Mouse (Mus musculus) kidney, adult 10 weeks (tissue): ENCODE results near the gene Tcn2. TPM values are rescaled to one million over a fixed set of nuclear protein-coding genes. Genes with fewer than 3 reads are reported as not detected.

Experiments used
- polyA plus RNA-seq: library from polyadenylated mRNA; stranded (reverse); fragments of 350-450 nt; fragmentation: Illumina TruSeq; extraction: RNeasy Lipid Tissue Mini Kit (QIAGEN cat#74804); gene quantifications from one replicate; pipeline ENCODE4 v1.2.3, GENCODE M21; 2014; ENCODE audit warnings: low read depth, low replicate concordance

The Tcn2 gene
- polyA plus RNA-seq, result 37.8 TPM

DNA sequence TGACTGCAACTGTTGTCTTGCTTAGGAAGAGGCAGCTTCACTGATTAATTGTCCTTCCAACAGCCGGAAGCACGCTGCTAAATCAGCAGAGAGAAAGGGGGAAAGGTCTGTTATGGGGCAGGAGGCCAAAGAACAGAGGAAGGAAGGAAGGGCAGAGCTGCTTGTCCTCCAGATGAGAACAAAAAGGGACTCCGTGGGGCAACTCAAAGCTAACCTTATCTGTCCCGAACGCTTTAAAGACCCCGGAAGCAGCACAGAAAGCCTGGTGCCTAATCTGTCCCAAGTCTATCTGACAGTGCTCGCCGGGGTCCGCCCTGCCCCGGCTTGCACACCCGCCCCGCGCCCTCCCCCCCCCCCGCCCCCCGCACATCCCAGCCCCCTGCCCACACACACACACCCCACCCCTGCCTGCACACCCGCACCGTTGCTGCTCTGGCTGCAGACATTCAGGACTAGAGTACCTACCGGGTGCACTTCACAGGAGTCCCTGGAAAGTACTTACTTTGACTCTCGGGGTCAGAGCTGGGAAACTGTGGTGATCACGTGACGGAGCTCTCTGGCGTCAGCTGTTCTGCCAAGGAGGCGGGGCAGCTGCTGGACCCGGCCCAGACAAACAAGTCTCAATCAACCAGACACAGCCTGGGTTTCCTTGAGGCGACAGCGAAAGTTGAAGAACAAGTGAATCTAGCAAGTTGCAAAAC lies at the start of gene Tcn2:
Gene Tcn2 (minus strand): TSS at position 649 of the 701 bp plus-strand sequence.

DNA sequence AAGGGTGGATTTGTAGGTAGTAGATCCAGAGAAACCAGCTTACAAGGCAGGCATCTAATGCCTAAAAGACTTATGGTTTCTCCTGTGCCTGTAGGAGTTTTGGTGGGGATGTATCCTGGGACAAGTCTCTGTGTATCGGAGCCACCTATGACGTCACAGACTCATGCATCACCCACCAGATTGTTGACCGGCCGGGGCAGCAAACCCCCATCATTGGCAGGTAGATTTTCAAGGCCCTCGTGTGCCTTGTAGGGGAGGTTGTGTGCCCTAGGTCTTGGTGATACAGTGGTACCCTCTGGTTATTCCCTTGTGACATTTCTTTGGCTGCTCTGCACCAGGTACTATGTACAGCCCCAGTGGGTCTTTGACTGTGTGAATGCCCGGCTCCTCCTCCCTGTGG lies 44.7 kb upstream of the Tcn2 start, which contains the start of gene 4930556J24Rik:
Gene 4930556J24Rik (minus strand): TSS at position 101 of the 400 bp plus-strand sequence.

DNA sequence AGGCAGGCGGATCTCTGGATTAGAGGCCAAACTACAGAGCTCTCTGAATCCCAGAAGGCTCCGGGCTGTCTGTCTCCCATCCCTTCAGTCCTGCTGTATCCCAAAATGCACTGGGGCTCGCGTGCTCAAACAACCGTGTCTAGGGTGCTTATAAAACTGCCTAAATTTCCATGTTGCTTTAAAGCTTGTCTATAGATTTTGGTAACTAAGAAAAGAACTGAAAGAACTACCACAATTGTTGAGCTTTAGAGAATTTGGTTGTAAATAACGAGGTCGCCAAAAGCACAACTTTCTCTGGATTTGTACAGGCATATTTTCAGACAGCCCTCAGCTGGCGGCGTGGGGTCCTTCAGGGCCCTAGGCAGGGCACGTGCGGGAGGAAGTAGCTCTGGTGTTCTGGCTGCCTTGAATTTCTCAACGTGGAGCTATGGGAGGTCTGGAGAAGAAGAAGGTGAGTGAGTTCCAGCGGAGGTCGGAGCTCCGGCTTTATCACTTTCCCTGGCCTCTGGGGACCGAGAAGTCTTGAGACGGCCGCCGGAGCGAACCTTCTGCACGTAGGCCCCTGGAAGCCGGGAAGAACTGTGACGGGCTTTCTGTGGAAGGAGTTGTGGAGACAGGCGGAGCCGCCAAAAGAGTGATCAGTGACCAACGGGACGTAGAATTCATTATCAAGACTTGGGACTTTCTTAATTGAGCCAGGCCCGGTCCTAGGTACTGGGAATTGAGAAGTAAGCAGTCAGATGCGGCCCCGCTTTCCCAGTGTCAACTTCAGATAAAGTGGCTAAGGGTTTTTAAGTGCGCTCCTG lies 31.9 kb upstream of the Tcn2 start, which contains the start of gene Pes1:
Gene Pes1 (plus strand): TSS at position 366 of the 806 bp plus-strand sequence.

DNA sequence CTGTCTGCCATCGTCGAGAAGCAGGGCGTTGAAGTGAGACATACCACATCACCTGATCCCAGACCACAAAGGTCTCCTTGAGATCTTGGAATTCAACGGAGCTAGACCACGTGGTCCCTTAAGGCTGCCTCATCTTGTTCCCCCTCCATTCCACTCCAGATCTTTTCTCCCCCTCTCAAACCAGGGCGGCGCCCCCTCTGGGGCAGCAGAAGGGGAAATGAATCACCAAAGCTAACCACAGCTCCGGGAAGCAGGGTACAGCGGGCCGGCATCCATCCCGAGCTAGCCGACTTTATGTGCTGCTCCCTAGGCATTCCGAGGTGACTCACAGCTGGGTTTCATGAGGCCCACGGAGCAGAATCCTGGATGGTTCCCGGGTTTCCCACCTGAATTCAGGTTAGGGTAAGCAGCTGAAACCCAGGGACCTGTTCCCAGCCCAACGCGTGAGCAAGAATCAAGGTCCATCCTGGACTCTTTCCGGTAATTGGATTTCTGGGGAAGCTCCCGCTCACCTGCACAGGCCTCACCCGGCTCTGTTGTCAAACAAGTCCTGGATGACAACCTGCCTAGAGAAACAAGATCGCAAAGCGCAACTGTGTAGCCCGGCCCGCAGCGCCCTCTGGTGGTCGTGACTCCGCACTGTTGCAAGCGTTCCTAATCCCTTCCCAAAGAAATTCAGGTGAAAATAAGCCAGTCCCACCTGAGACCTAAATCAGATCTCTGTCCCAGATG lies 17.7 kb downstream of the Tcn2 start, which contains the start of gene Slc35e4:
Gene Slc35e4 (minus strand): TSS at position 556 of the 732 bp plus-strand sequence.

DNA sequence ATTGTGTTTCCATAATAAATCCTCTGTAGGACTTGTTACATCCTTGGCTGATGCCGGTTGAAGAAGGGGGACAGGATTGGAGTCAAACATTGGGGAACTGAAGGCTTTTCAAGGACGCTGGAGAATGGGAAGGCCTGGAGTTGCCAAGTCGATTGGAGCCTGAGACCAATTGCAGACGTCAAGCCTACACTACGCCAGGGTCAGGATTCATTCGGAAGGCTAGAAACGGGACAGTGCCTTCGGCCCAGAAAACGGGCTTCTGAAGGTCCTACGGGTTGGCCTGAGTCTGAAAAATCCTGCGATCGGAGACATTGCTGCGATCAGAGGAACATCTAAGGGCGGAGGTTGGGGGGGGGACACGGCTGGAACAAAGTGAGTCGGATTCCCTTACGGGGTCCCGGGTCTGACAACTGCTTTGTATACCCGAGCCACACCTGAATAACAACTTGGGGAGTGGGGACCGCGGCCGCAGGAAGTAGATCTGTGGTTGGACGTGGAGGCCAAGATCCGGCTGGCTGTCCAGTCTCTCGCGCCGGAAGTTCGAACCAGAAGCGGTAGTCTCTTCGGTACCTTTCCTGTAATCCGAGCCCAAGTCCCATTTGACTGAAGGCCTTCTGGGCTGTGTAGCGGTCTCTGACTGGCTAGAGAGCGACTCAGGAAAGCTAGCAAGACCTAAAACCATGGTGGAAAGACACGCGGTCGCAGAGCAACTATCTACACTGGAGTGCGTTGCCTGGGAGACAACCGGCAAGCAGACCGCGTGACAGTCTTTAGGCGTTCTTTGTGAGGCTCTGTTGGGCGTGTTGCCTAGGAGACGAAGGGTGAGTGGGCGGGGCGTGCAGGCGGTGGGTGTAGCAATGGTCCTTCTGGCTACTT lies 37.3 kb downstream of the Tcn2 start, which contains the start of the genes 4921536K21Rik and Dusp18:
Gene 4921536K21Rik (minus strand): TSS at position 693 of the 876 bp plus-strand sequence.
Gene Dusp18 (plus strand): TSS at position 835 of the 876 bp plus-strand sequence.

Other genes with a start within 250 kb of the Tcn2 start
- gene Osbp2, start 68.3 kb downstream of the Tcn2 start, polyA plus RNA-seq, result 1.1 TPM
- gene 4921536K21Rik, start 37.1 kb downstream of the Tcn2 start, polyA plus RNA-seq, result 0.85 TPM
- 5.0 TPM for gene Dusp18, start 36.9 kb downstream of the Tcn2 start, polyA plus RNA-seq
- gene Slc35e4, start 17.5 kb downstream of the Tcn2 start, polyA plus RNA-seq, result not detected
- gene Pes1, start 31.8 kb upstream of the Tcn2 start, polyA plus RNA-seq, result 20.6 TPM
- gene 4930556J24Rik, start 44.6 kb upstream of the Tcn2 start, polyA plus RNA-seq, result not detected
- gene Gal3st1, start 51.5 kb upstream of the Tcn2 start, polyA plus RNA-seq, result 0.49 TPM
- gene Sec14l4, start 99.3 kb upstream of the Tcn2 start, polyA plus RNA-seq, result not detected
- 30.7 TPM for gene Sec14l3, start 132.7 kb upstream of the Tcn2 start, polyA plus RNA-seq
- gene Mtfp1, start 163.3 kb upstream of the Tcn2 start, polyA plus RNA-seq, result 12.0 TPM
- 0.85 TPM for gene Sec14l2, start 191.3 kb upstream of the Tcn2 start, polyA plus RNA-seq
- 2.9 TPM for gene Rnf215, start 203.0 kb upstream of the Tcn2 start, polyA plus RNA-seq
- gene Ccdc157, start 228.1 kb upstream of the Tcn2 start, polyA plus RNA-seq, result 3.9 TPM
- gene Sf3a1, start 228.2 kb upstream of the Tcn2 start, polyA plus RNA-seq, result 10.2 TPM